Mouse (Mus musculus): ENCODE measurements around the gene Urah. TPM values are rescaled to one million over a fixed set of nuclear protein-coding genes. Genes with fewer than 3 reads are reported as not detected.
A peak's percentile ranks its signal among the peaks of the same experiment; 100 is the strongest.

Gene Urah
- polyA plus RNA-seq, 1 experiment from 2014 or later = 5.3 TPM

GRCm38 (mm10) chr7:140881696-140882468 is 47.1 kb downstream of the Urah start, which contains the start of the genes Psmd13 and Sirt3:
Psmd13 (plus strand) TSS chr7:140881968.
Sirt3 (minus strand) TSS chr7:140882309.
- H3K9ac ChIP-seq = peak within 1 kb of the TSS; percentile 89
- H3K27ac ChIP-seq = peak within 1 kb of the TSS; percentile 86
- H3K27me3 ChIP-seq = no peaks in the 10 kb centered on the region
- peaks cover 17% of the 10 kb centered on the region for H3K4me1 ChIP-seq
- WGBS = under 1% methylated on average over 57 of the region's 59 CpGs
- H3K4me2 ChIP-seq = peak within 1 kb of the TSS; percentile 66
- no peaks in the 10 kb centered on the region for H3K9me3 ChIP-seq
- ATAC-seq (ENCODE audit: insufficient number of reproducible peaks, insufficient read depth, low FRiP score, low TSS enrichment, low read depth) = peak; percentile 91
- H3K36me3 ChIP-seq = peaks cover 33% of the 10 kb centered on the region
- H3K4me3 ChIP-seq = peak within 1 kb of the TSS; percentile 96

GRCm38 (mm10) chr7:140882469-140882803 is 47.6 kb downstream of the Urah start:
- H3K27ac ChIP-seq = peak overlapping the region; percentile 86; the same call in 1 of the 2 replicates
- H3K4me3 ChIP-seq = peak overlapping the region; percentile 96
- ATAC-seq (ENCODE audit: insufficient number of reproducible peaks, insufficient read depth, low FRiP score, low TSS enrichment, low read depth) = peak; percentile 35; the same call in 1 of the 2 replicates
- peaks cover 17% of the 10 kb centered on the region for H3K4me1 ChIP-seq
- no peaks in the 10 kb centered on the region for H3K9me3 ChIP-seq
- H3K27me3 ChIP-seq = no peaks in the 10 kb centered on the region
- H3K36me3 ChIP-seq = peaks cover 34% of the 10 kb centered on the region
- peak overlapping the region; percentile 89 for H3K9ac ChIP-seq
- WGBS = under 1% methylated on average over 12 of the region's 12 CpGs
- peak overlapping the region; percentile 66 for H3K4me2 ChIP-seq

Other genes with a start within 250 kb of the Urah start
- not detected in 2 replicates for gene Olfr46, start 233.7 kb upstream of the Urah start, polyA plus RNA-seq (2015; fragmentation: Nextera tagmentation; extraction: Ambion mirVana)
- gene Olfr61, start 206.0 kb upstream of the Urah start, polyA plus RNA-seq (2015; fragmentation: Nextera tagmentation; extraction: Ambion mirVana) = not detected in 2 replicates
- not detected in 2 replicates for gene Olfr53, start 188.6 kb upstream of the Urah start, polyA plus RNA-seq (2015; fragmentation: Nextera tagmentation; extraction: Ambion mirVana)
- gene Olfr539, start 175.1 kb upstream of the Urah start, polyA plus RNA-seq (2015; fragmentation: Nextera tagmentation; extraction: Ambion mirVana) = 0.01 and 0.03 TPM in 2 replicates
- not detected in 2 replicates for gene Olfr45, start 153.1 kb upstream of the Urah start, polyA plus RNA-seq (2015; fragmentation: Nextera tagmentation; extraction: Ambion mirVana)
- 0.15 TPM in 1 of 2 replicates, not detected in the other for gene Olfr541, start 137.8 kb upstream of the Urah start, polyA plus RNA-seq (2015; fragmentation: Nextera tagmentation; extraction: Ambion mirVana)
- not detected in 2 replicates for gene Cyp2e1, start 71.3 kb upstream of the Urah start, polyA plus RNA-seq (2015; fragmentation: Nextera tagmentation; extraction: Ambion mirVana)
- gene Syce1, start 47.2 kb upstream of the Urah start, polyA plus RNA-seq (2015; fragmentation: Nextera tagmentation; extraction: Ambion mirVana) = 0.23 TPM in 1 of 2 replicates, not detected in the other
- gene Zfp941, start 12.8 kb upstream of the Urah start, polyA plus RNA-seq (2015; fragmentation: Nextera tagmentation; extraction: Ambion mirVana) = 1.7 and 2.1 TPM in 2 replicates
- not detected in 2 replicates for gene Scgb1c1, start 10.5 kb downstream of the Urah start, polyA plus RNA-seq (2015; fragmentation: Nextera tagmentation; extraction: Ambion mirVana)
- gene Odf3, start 12.8 kb downstream of the Urah start, polyA plus RNA-seq (2015; fragmentation: Nextera tagmentation; extraction: Ambion mirVana) = 0.25 TPM in 1 of 2 replicates, not detected in the other
- not detected in 2 replicates for gene Gm45785, start 21.3 kb downstream of the Urah start, polyA plus RNA-seq (2015; fragmentation: Nextera tagmentation; extraction: Ambion mirVana)
- gene Ric8a, start 21.9 kb downstream of the Urah start, polyA plus RNA-seq (2015; fragmentation: Nextera tagmentation; extraction: Ambion mirVana) = 72.4 and 72.6 TPM in 2 replicates
- 56.4 and 68.1 TPM in 2 replicates for gene Bet1l, start 22.6 kb downstream of the Urah start, polyA plus RNA-seq (2015; fragmentation: Nextera tagmentation; extraction: Ambion mirVana)
- gene Psmd13, start 47.0 kb downstream of the Urah start, polyA plus RNA-seq (2015; fragmentation: Nextera tagmentation; extraction: Ambion mirVana) = 237 and 261 TPM in 2 replicates
- gene Sirt3, start 47.3 kb downstream of the Urah start, polyA plus RNA-seq (2015; fragmentation: Nextera tagmentation; extraction: Ambion mirVana) = 24.8 and 28.9 TPM in 2 replicates
- gene Cox8b, start 65.4 kb downstream of the Urah start, polyA plus RNA-seq (2015; fragmentation: Nextera tagmentation; extraction: Ambion mirVana) = 1.2 and 1.9 TPM in 2 replicates
- 0.20 and 0.30 TPM in 2 replicates for gene Nlrp6, start 85.9 kb downstream of the Urah start, polyA plus RNA-seq (2015; fragmentation: Nextera tagmentation; extraction: Ambion mirVana)
- 25.1 and 25.7 TPM in 2 replicates for gene Pgghg, start 106.4 kb downstream of the Urah start, polyA plus RNA-seq (2015; fragmentation: Nextera tagmentation; extraction: Ambion mirVana)
- gene Ifitm5, start 115.3 kb downstream of the Urah start, polyA plus RNA-seq (2015; fragmentation: Nextera tagmentation; extraction: Ambion mirVana) = 32.4 and 56.7 TPM in 2 replicates
- 1.1 TPM in 1 of 2 replicates, not detected in the other for gene Gm45717, start 120.9 kb downstream of the Urah start, polyA plus RNA-seq (2015; fragmentation: Nextera tagmentation; extraction: Ambion mirVana)
- 1,314 and 1,591 TPM in 2 replicates for gene Ifitm2, start 121.0 kb downstream of the Urah start, polyA plus RNA-seq (2015; fragmentation: Nextera tagmentation; extraction: Ambion mirVana)
- gene Ifitm1, start 132.2 kb downstream of the Urah start, polyA plus RNA-seq (2015; fragmentation: Nextera tagmentation; extraction: Ambion mirVana) = 91.5 and 101 TPM in 2 replicates
- 98.1 and 109 TPM in 2 replicates for gene Ifitm3, start 175.8 kb downstream of the Urah start, polyA plus RNA-seq (2015; fragmentation: Nextera tagmentation; extraction: Ambion mirVana)
- 0.45 TPM in 1 of 2 replicates, not detected in the other for gene Ifitm6, start 182.9 kb downstream of the Urah start, polyA plus RNA-seq (2015; fragmentation: Nextera tagmentation; extraction: Ambion mirVana)
- not detected in 2 replicates for gene Gm17387, start 194.1 kb downstream of the Urah start, polyA plus RNA-seq (2015; fragmentation: Nextera tagmentation; extraction: Ambion mirVana)
- 26.4 and 27.4 TPM in 2 replicates for gene B4galnt4, start 226.1 kb downstream of the Urah start, polyA plus RNA-seq (2015; fragmentation: Nextera tagmentation; extraction: Ambion mirVana)
- 36.1 and 46.2 TPM in 2 replicates for gene Pkp3, start 243.2 kb downstream of the Urah start, polyA plus RNA-seq (2015; fragmentation: Nextera tagmentation; extraction: Ambion mirVana)